Mouse (Mus musculus) midbrain, embryonic 16.5 days (tissue): Measurements from ENCODE around the gene Rapgef4. TPM values are rescaled to one million over a fixed set of nuclear protein-coding genes. Genes with fewer than 3 reads are reported as not detected.
"Not testable (repeated sequence)": the region's sequence is repeated elsewhere in the genome, so short reads cannot be mapped to it uniquely, and the experiment has no call there.

Experiments
- ATAC-seq: fragments of 200-750 bp; cut with Nextera tagmentation; 2 replicates; pipeline ENCODE4 v1.8.0; 2017; ENCODE audit warnings: moderate TSS enrichment
- H3K27ac ChIP-seq: fragments of 300-500 bp; sonication (generic); 2 replicates; pipeline ENCODE4 v1.5.1; 2014; ENCODE audit warnings: mild to moderate bottlenecking, low read length, mixed read lengths
- H3K27me3 ChIP-seq: fragments of 300-500 bp; sonication (generic); 2 replicates; pipeline ENCODE4 v1.6.1; 2014; ENCODE audit warnings: low read depth, low read length, mixed read lengths; ENCODE audit not compliant: control insufficient read depth, insufficient read depth
- H3K36me3 ChIP-seq: fragments of 300-500 bp; sonication (generic); 2 replicates; pipeline ENCODE4 v1.6.1; 2014; ENCODE audit warnings: mild to moderate bottlenecking, low read length, moderate library complexity, mixed read lengths; ENCODE audit not compliant: control insufficient read depth, insufficient read depth
- H3K4me1 ChIP-seq: fragments of 300-500 bp; sonication (generic); 2 replicates; pipeline ENCODE4 v1.6.1; 2014; ENCODE audit warnings: mild to moderate bottlenecking, low read length, mixed read lengths; ENCODE audit not compliant: control insufficient read depth, insufficient read depth
- H3K4me2 ChIP-seq: fragments of 300-500 bp; sonication (generic); 2 replicates; pipeline ENCODE4 v1.6.1; 2014; ENCODE audit warnings: mild to moderate bottlenecking, low read length, mixed read lengths
- H3K4me3 ChIP-seq: fragments of 300-500 bp; sonication (generic); 2 replicates; pipeline ENCODE4 v1.5.1; 2014; ENCODE audit warnings: low read depth, mild to moderate bottlenecking, low read length, moderate library complexity, mixed read lengths
- H3K9ac ChIP-seq: fragments of 300-500 bp; sonication (generic); 2 replicates; pipeline ENCODE4 v1.6.1; 2014; ENCODE audit warnings: low read depth, low read length, mixed read lengths
- H3K9me3 ChIP-seq: fragments of 300-500 bp; sonication (generic); replicated peaks from 2 replicates; pipeline ENCODE4 v1.6.1; 2014; ENCODE audit warnings: mild to moderate bottlenecking, low read length, mixed read lengths; ENCODE audit not compliant: control insufficient read depth, poor library complexity, severe bottlenecking
- WGBS: fragments of 180-500 bp; shearing (Covaris S2); extraction: QIAGEN DNeasy Blood & Tissue Kit; methylation state at CpG from one replicate; pipeline ENCODE4 v1.1.7; 2014; 5-methylcytosine and 5-hydroxymethylcytosine counted together
- polyA plus RNA-seq: library from polyadenylated mRNA; unstranded; fragments of >200 nt; fragmentation: Nextera tagmentation; extraction: Ambion mirVana; gene quantifications from 2 replicates; pipeline ENCODE4 v1.2.1, GENCODE M21; 2015

The Rapgef4 gene
- polyA plus RNA-seq, 1 experiment from 2014 or later: 40.2 TPM

- Histone ChIP-seq H3K36me3 (no peaks in the 10 kb centered on the region), H3K4me1 (no peaks in the 10 kb centered on the region), H3K4me2 (no peak overlapping the region), H3K9ac (no peak overlapping the region), H3K4me3 (no peak overlapping the region), H3K27me3 (no peaks in the 10 kb centered on the region), H3K27ac (no peak overlapping the region), H3K9me3 (no peaks in the 10 kb centered on the region)
- WGBS: 90% methylated on average over 9 of the region's 9 CpGs
- ATAC-seq: no peak
Observed at GRCm38 (mm10) chr2:72068505-72068904, 87.5 kb downstream of the Rapgef4 start.

- H3K4me2 ChIP-seq: no peak overlapping the region
- no peak overlapping the region for H3K4me3 ChIP-seq
- WGBS: 80% methylated on average over 8 of the region's 8 CpGs
- no peak overlapping the region for H3K9ac ChIP-seq
- no peaks in the 10 kb centered on the region for H3K27me3 ChIP-seq
- H3K27ac ChIP-seq: no peak overlapping the region
- ATAC-seq: no peak
- no peaks in the 10 kb centered on the region for H3K36me3 ChIP-seq
- H3K4me1 ChIP-seq: no peaks in the 10 kb centered on the region
- no peaks in the 10 kb centered on the region for H3K9me3 ChIP-seq
Observed at GRCm38 (mm10) chr2:72070086-72070485, 89.0 kb downstream of the Rapgef4 start.

GRCm38 (mm10) chr2:72073121-72073520 is 92.1 kb downstream of the Rapgef4 start:
- not testable (repeated sequence) for H3K4me3 ChIP-seq, H3K36me3 ChIP-seq, H3K4me2 ChIP-seq, H3K9ac ChIP-seq, H3K27ac ChIP-seq, H3K4me1 ChIP-seq, ATAC-seq, H3K27me3 ChIP-seq, H3K9me3 ChIP-seq
- WGBS: 29% methylated on average over 1 of the region's 1 CpGs

- no peak for ATAC-seq
- no peaks in the 10 kb centered on the region for H3K36me3 ChIP-seq
- no peak overlapping the region for H3K4me3 ChIP-seq
- WGBS: 78% methylated on average over 10 of the region's 10 CpGs
- no peak overlapping the region for H3K9ac ChIP-seq
- no peaks in the 10 kb centered on the region for H3K4me1 ChIP-seq
- H3K27me3 ChIP-seq: no peaks in the 10 kb centered on the region
- no peak overlapping the region for H3K27ac ChIP-seq
- no peaks in the 10 kb centered on the region for H3K9me3 ChIP-seq
- H3K4me2 ChIP-seq: no peak overlapping the region
Observed at GRCm38 (mm10) chr2:72074999-72075561, 94.0 kb downstream of the Rapgef4 start.

GRCm38 (mm10) chr2:72077490-72078139 is 96.6 kb downstream of the Rapgef4 start:
- no peak overlapping the region for H3K27ac ChIP-seq
- WGBS: 67% methylated on average over 3 of the region's 3 CpGs
- H3K4me3 ChIP-seq: no peak overlapping the region
- no peaks in the 10 kb centered on the region for H3K9me3 ChIP-seq
- no peaks in the 10 kb centered on the region for H3K4me1 ChIP-seq
- no peak overlapping the region for H3K9ac ChIP-seq
- H3K27me3 ChIP-seq: no peaks in the 10 kb centered on the region
- H3K4me2 ChIP-seq: no peak overlapping the region
- ATAC-seq: no peak
- no peaks in the 10 kb centered on the region for H3K36me3 ChIP-seq

GRCm38 (mm10) chr2:72078140-72078521 is 97.1 kb downstream of the Rapgef4 start:
- Histone ChIP-seq H3K4me2 (no peak overlapping the region), H3K36me3 (no peaks in the 10 kb centered on the region), H3K4me1 (no peaks in the 10 kb centered on the region), H3K27me3 (no peaks in the 10 kb centered on the region), H3K4me3 (no peak overlapping the region), H3K9ac (no peak overlapping the region), H3K27ac (no peak overlapping the region), H3K9me3 (no peaks in the 10 kb centered on the region)
- 65% methylated on average over 6 of the region's 6 CpGs for WGBS
- 0 out of 2 replicates have a peak, but pooled peaks have one; percentile 32 for ATAC-seq

- no peak for ATAC-seq
- Histone ChIP-seq H3K9me3 (no peaks in the 10 kb centered on the region), H3K4me2 (no peak overlapping the region), H3K9ac (no peak overlapping the region), H3K36me3 (no peaks in the 10 kb centered on the region), H3K4me3 (no peak overlapping the region), H3K27me3 (no peaks in the 10 kb centered on the region), H3K27ac (no peak overlapping the region), H3K4me1 (no peaks in the 10 kb centered on the region)
- 77% methylated on average over 8 of the region's 8 CpGs for WGBS
Observed at GRCm38 (mm10) chr2:72079110-72079509, 98.1 kb downstream of the Rapgef4 start.

- no peak for ATAC-seq
- no peak overlapping the region for H3K4me3 ChIP-seq
- no peak overlapping the region for H3K9ac ChIP-seq
- H3K4me2 ChIP-seq: no peak overlapping the region
- no peaks in the 10 kb centered on the region for H3K27me3 ChIP-seq
- H3K9me3 ChIP-seq: no peaks in the 10 kb centered on the region
- no peaks in the 10 kb centered on the region for H3K4me1 ChIP-seq
- WGBS: 95% methylated on average over 4 of the region's 4 CpGs
- H3K27ac ChIP-seq: no peak overlapping the region
- no peaks in the 10 kb centered on the region for H3K36me3 ChIP-seq
Observed at GRCm38 (mm10) chr2:72082846-72083245, 101.8 kb downstream of the Rapgef4 start.

- H3K9ac ChIP-seq: no peak overlapping the region
- H3K4me1 ChIP-seq: peaks cover 19% of the 10 kb centered on the region
- H3K4me2 ChIP-seq: no peak overlapping the region
- ATAC-seq: no peak
- no peaks in the 10 kb centered on the region for H3K27me3 ChIP-seq
- no peak overlapping the region for H3K4me3 ChIP-seq
- H3K9me3 ChIP-seq: no peaks in the 10 kb centered on the region
- WGBS: 96% methylated on average over 11 of the region's 11 CpGs
- H3K36me3 ChIP-seq: no peaks in the 10 kb centered on the region
- no peak overlapping the region for H3K27ac ChIP-seq
Observed at GRCm38 (mm10) chr2:72088886-72089285, 107.8 kb downstream of the Rapgef4 start.
